Mouse (Mus musculus): ENCODE measurements around the gene Vmn1r54. TPM values are rescaled to one million over a fixed set of nuclear protein-coding genes. Genes with fewer than 3 reads are reported as not detected.

Gene Vmn1r54
- polyA plus RNA-seq, 1 experiment from 2014 or later: not detected

DNA sequence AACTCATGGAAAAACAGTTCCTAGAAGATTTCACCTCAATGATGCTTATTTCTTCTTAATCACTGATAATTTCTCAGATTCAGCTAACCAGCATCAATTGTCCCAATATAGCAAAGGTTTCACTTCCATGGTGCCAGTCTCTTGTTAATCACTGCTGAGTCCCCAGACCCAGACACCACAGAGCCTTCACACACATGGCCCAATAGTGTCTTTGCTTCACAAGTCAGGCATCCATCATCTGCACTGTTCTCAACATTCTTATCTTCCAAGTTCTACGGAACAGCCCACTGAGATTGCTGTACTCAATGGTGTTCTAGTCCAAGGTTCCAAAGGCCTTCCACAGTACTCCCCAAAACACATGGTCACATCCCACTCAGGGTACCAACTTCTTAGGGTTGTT, 54.8 kb downstream of the Vmn1r54 start, which contains the start of gene BC048671:
Gene BC048671, plus strand, starts transcription at position 301 of the 400 bp plus-strand sequence.
- Histone ChIP-seq H3K36me3 (ENCODE audit: control insufficient read depth, insufficient read depth) (no peaks in the 10 kb centered on the region), H3K4me1 (replicated peaks; ENCODE audit: control insufficient read depth, insufficient read depth, low read length) (no peaks in the 10 kb centered on the region), H3K27me3 (replicated peaks; ENCODE audit: control insufficient read depth, insufficient read depth, low read length) (no peaks in the 10 kb centered on the region), H3K27ac (ENCODE audit: low read depth, low read length) (no peak within 1 kb of the TSS), H3K4me2 (replicated peaks; ENCODE audit: low read depth) (no peak within 1 kb of the TSS), H3K9ac (ENCODE audit: low read depth, low read length) (no peak within 1 kb of the TSS), H3K9me3 (ENCODE audit: control insufficient read depth) (no peaks in the 10 kb centered on the region), H3K4me3 (ENCODE audit: low read depth, low read length) (no peak within 1 kb of the TSS)
- TF ChIP-seq CTCF (IDR thresholded peaks at IDR 0.05; ENCODE audit: low read depth): no peak
- 93% methylated on average over 1 of the region's 1 CpGs for WGBS
- no peak for ATAC-seq

DNA sequence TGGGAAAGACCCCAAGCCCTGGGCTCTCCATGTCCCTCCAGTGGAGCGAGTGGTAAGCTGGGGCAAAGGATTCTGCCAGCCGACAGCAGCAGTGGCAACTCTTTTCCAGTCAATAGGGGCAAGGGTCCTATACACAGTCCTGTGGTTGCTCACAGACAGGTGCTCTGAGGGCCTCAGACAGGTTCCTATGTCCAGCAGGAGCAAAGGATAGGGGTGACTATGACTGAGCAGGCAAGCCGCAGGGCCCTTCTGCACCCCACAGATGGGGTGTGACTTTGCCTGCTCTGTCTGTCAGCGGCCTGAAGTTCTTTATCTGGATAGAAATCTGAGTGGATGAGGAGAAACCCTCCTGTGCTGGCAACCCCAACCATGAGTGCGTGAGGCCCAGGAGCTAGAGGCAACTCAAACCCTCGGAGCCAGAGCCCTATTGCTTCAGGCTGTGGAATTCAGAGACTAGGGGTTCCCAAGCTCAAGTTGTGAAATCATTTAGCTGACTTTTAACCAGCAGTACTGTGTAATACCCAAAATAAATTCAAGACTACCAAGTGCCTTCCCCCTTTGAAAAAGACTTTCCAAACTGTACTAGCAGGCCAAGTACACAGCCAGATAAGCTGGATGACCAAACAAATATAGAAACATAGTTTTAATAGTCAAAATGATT, 60.3 kb downstream of the Vmn1r54 start:
- H3K36me3 ChIP-seq (ENCODE audit: control insufficient read depth, insufficient read depth): no peaks in the 10 kb centered on the region
- ATAC-seq: no peak
- TF ChIP-seq CTCF (IDR thresholded peaks at IDR 0.05; ENCODE audit: low read depth): no peak
- H3K27me3 ChIP-seq (replicated peaks; ENCODE audit: control insufficient read depth, insufficient read depth, low read length): no peaks in the 10 kb centered on the region
- H3K9me3 ChIP-seq (ENCODE audit: control insufficient read depth): no peaks in the 10 kb centered on the region
- H3K4me3 ChIP-seq (ENCODE audit: low read depth, low read length): no peak overlapping the region
- 80% methylated on average over 6 of the region's 6 CpGs for WGBS
- H3K4me1 ChIP-seq (replicated peaks; ENCODE audit: control insufficient read depth, insufficient read depth, low read length): no peaks in the 10 kb centered on the region
- H3K27ac ChIP-seq (ENCODE audit: low read depth, low read length): no peak overlapping the region
- no peak overlapping the region for H3K9ac ChIP-seq (ENCODE audit: low read depth, low read length)
- no peak overlapping the region for H3K4me2 ChIP-seq (replicated peaks; ENCODE audit: low read depth)

DNA sequence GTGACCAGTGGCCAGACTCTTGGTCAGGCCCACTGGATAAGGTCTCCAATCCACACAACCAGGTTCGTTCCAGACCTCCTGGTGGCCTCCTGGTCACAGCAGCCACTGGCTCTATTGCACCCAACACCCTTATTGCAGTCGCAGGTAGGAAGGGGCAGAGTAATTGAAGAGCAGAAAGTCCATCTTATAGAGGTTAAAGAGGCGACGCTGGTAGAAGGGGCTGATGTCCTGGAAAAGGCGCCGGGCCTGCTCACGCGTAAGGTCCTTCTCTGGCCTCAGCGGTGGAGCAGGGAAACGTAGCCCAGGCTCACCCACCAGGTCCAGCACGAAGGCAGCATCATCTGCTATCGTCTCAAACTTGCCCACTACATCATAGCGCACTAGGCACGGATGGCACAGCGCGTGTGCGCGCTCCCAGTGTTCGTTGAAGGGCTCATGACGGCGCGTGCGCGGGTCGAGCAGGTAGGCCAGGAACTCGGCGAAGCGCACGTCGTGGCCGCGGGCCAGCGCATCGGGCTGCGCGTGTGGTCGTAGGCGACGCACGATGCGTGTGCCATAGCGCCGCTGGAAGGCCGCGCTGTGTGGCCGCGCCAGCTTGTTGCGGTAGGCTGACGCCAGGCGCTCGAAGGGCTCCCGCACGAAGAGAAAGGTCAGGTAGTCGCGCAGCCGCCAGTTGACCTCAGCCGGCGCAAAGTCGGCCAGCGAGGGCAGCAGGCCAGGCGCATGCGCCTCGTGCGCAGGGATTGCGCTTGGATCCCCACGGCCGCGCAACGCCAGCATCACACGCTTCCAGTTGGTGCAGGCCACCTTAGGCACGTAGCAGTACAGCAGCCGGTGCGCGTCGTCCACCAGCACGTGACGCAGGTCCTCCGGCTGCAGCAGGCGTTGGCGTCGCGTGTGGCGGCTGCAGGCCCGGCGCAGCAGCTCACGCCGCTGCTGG, 63.0 kb downstream of the Vmn1r54 start:
- Histone ChIP-seq H3K4me1 (replicated peaks; ENCODE audit: control insufficient read depth, insufficient read depth, low read length) (no peaks in the 10 kb centered on the region), H3K27ac (ENCODE audit: low read depth, low read length) (no peak overlapping the region), H3K9ac (ENCODE audit: low read depth, low read length) (no peak overlapping the region), H3K36me3 (ENCODE audit: control insufficient read depth, insufficient read depth) (no peaks in the 10 kb centered on the region), H3K27me3 (replicated peaks; ENCODE audit: control insufficient read depth, insufficient read depth, low read length) (no peaks in the 10 kb centered on the region), H3K4me2 (replicated peaks; ENCODE audit: low read depth) (no peak overlapping the region), H3K9me3 (ENCODE audit: control insufficient read depth) (no peaks in the 10 kb centered on the region), H3K4me3 (ENCODE audit: low read depth, low read length) (no peak overlapping the region)
- 80% methylated on average over 87 of the region's 87 CpGs for WGBS
- ATAC-seq: no peak
- no peak for TF ChIP-seq CTCF (IDR thresholded peaks at IDR 0.05; ENCODE audit: low read depth)

DNA sequence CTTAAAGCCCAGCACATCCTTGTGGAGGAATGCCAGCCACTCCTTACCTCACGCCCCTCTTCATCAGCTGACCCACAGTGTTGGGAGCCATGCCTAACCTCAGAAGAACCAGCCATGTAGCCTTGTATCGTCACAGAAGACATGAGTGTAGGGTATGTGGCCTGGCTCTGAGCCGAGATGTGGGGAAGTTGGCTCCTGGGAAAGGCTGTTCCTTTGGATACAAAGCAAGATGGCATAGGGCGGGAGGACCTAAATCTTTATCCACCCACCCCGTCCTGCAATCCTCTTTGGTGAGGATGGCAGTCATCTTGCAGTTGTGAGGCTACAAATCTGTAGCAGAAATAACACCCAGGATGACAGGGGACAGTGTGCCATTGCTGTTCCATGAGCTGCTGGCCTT, 69.9 kb downstream of the Vmn1r54 start:
- Histone ChIP-seq H3K4me1 (replicated peaks; ENCODE audit: control insufficient read depth, insufficient read depth, low read length) (no peaks in the 10 kb centered on the region), H3K36me3 (ENCODE audit: control insufficient read depth, insufficient read depth) (no peaks in the 10 kb centered on the region), H3K27me3 (replicated peaks; ENCODE audit: control insufficient read depth, insufficient read depth, low read length) (no peaks in the 10 kb centered on the region), H3K9ac (ENCODE audit: low read depth, low read length) (no peak overlapping the region), H3K4me2 (replicated peaks; ENCODE audit: low read depth) (no peak overlapping the region), H3K27ac (ENCODE audit: low read depth, low read length) (no peak overlapping the region), H3K4me3 (ENCODE audit: low read depth, low read length) (no peak overlapping the region), H3K9me3 (ENCODE audit: control insufficient read depth) (no peaks in the 10 kb centered on the region)
- TF ChIP-seq CTCF (IDR thresholded peaks at IDR 0.05; ENCODE audit: low read depth): no peak
- ATAC-seq: no peak
- WGBS: 85% methylated on average over 5 of the region's 5 CpGs

DNA sequence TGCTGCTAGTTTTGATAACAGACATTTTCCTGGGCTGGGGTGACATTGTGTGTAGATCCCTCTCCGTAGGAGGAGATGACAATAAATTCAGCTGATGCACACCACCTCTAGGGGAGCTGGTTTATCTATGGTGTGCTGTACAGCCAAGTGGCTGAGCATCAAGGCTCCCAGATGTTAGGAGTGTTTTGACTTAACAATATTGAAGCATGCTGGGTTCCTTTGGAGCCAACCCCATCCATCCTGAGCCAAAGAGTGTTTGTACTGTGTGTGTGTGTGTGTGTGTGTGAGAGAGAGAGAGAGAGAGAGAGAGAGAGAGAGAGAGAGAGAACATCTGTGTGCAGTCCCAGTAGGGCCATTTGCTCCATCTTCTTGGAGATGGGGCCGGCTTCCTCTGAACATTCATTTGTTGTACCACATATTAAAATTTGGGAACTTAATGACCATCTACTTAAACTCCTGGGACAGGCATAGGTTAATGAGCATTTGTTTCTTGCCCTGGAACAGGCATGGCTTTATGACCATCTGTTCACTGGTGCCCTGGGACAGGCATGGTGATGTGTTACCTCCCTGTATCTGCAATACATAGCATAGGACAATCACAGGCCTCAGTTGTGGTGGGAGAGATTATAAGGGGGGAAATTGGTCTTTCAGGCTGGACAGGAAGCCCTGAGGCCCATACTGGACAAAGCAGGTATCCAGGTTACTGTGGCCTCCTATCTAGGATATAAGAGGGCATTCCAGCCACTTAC, 71.6 kb downstream of the Vmn1r54 start:
- 77% methylated on average over 2 of the region's 2 CpGs for WGBS

DNA sequence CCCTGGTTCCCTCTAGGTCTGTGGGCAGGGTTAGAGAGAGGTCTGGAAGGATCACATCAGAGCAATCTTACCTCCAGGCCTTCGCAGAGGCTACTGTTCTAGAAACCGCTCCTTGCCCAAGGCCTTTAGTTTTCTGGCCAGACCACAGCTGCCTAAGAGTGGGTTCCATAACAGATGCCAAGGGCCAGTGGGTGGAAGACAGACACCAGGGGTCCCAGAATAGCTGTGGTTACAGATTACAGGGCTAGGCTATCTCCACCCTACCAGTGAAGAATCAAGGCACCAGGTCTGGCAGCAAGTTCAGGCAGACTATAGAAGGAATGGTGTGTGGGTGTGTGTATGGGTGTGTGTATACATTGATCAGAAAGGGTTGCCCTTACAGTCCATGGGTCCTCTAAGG, 72.9 kb downstream of the Vmn1r54 start:
- Histone ChIP-seq H3K9me3 (ENCODE audit: control insufficient read depth) (no peaks in the 10 kb centered on the region), H3K4me2 (replicated peaks; ENCODE audit: low read depth) (no peak overlapping the region), H3K9ac (ENCODE audit: low read depth, low read length) (no peak overlapping the region), H3K27me3 (replicated peaks; ENCODE audit: control insufficient read depth, insufficient read depth, low read length) (no peaks in the 10 kb centered on the region), H3K4me1 (replicated peaks; ENCODE audit: control insufficient read depth, insufficient read depth, low read length) (no peaks in the 10 kb centered on the region), H3K27ac (ENCODE audit: low read depth, low read length) (no peak overlapping the region), H3K36me3 (ENCODE audit: control insufficient read depth, insufficient read depth) (no peaks in the 10 kb centered on the region), H3K4me3 (ENCODE audit: low read depth, low read length) (no peak overlapping the region)
- no peak for TF ChIP-seq CTCF (IDR thresholded peaks at IDR 0.05; ENCODE audit: low read depth)
- 93% methylated on average over 2 of the region's 2 CpGs for whole genome bisulfite sequencing
- no peak for ATAC-seq

More for the DNA sequence above, 71.6 kb downstream of the Vmn1r54 start:
- Histone ChIP-seq H3K4me1 (replicated peaks; ENCODE audit: control insufficient read depth, insufficient read depth, low read length) (no peaks in the 10 kb centered on the region), H3K9ac (ENCODE audit: low read depth, low read length) (no peak overlapping the region), H3K27me3 (replicated peaks; ENCODE audit: control insufficient read depth, insufficient read depth, low read length) (no peaks in the 10 kb centered on the region), H3K4me3 (ENCODE audit: low read depth, low read length) (no peak overlapping the region), H3K9me3 (ENCODE audit: control insufficient read depth) (no peaks in the 10 kb centered on the region), H3K27ac (ENCODE audit: low read depth, low read length) (no peak overlapping the region), H3K4me2 (replicated peaks; ENCODE audit: low read depth) (no peak overlapping the region), H3K36me3 (ENCODE audit: control insufficient read depth, insufficient read depth) (no peaks in the 10 kb centered on the region)
- no peak for ATAC-seq
- TF ChIP-seq CTCF (IDR thresholded peaks at IDR 0.05; ENCODE audit: low read depth): no peak
